Mouse (Mus musculus): ENCODE data around the gene Trp53tg5. TPM values are rescaled to one million over a fixed set of nuclear protein-coding genes. Genes with fewer than 3 reads are reported as not detected.

Gene Trp53tg5
- total and polyA plus RNA-seq, 2 experiments from 2014 or later, result not detected

DNA sequence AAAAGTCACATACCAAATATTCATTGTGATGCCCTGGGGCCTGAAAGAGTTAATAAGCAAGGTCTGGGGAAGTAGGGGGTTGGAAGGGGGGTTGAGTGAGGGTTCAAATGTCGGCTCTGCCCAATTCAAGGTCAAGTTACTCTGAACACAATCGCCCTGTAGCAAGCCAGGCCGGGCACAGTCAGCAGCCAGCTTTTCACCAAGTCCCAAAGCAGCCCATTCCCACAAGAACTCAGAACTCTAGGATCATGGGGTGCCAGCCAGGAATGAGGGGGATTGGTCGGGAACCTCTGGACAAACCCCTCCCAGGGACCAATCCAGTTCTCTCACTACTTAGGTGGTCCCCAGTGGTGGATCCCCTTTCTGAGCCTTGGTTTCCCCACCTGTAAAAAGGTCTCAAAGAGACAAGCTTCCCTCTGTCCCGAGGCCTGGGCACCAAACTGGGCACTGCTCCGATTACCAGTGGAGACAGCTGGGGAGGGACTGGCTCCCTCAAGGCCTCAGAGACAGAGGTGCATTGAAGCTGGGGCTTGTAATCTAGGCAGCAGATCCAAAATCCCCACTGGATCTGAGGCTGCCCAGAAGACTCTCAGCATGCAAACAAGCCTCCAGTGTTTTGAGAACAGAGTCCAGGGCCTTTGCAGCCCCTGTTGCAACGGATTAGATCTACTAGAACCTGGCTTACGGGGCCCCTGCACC, 37.2 kb downstream of the Trp53tg5 start:
- WGBS, result 39% methylated on average over 8 of the region's 8 CpGs
- no peak overlapping the region; the same call in 1 of the 2 replicates for H3K9ac ChIP-seq (replicated peaks; ENCODE audit: low read depth, low read length)

DNA sequence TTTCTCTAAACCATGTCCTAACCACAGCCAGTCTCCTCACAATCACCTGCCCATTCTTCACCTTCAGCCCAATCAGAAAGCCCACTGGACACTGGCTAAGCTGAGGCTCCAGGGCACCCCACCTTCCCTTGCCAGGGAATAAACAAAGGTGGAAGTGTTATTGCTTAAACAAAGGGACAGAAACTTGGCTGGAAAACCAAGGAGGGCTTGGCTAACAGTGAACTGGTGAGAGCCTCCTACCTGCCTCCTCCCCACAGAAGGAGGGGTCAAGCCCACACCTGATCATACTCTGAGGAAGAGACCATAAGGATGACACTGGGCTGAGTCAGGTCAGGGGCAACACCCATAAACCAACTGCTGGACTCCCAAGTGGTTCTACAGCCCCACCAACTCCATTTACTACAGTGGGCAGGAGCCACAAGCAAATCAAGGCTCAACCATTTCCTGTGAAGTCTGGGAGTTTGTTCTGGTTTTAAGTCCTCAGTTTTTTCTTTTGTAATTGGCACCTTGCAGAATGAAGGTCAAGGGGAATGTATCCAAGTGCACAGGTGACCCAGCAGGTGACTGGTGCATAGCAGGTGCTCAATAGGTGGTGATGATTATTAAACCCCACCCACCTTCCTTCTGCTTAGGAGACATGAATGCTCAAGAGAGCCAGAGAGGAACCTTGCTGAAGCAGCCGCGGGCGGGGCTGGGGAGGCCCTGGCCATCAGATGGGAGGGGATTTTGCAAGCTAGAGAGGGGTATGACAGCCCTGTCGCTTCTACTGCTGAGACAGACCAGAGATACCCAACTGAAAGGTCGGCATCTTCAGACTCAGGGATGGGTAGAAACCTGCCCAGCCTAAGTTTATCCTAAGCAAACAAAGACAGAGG, 38.1 kb downstream of the Trp53tg5 start:
- Histone ChIP-seq H3K27me3 (ENCODE audit: control insufficient read depth, insufficient read depth, low read length) (peaks cover 6% of the 10 kb centered on the region; the same call in 1 of the 2 replicates), H3K4me3 (ENCODE audit: low read depth, low read length) (no peak overlapping the region), H3K4me2 (ENCODE audit: low read depth, low read length) (no peak overlapping the region), H3K9ac (replicated peaks; ENCODE audit: low read depth, low read length) (no peak overlapping the region), H3K27ac (ENCODE audit: low read depth) (no peak overlapping the region), H3K9me3 (replicated peaks; ENCODE audit: control insufficient read depth, low read length) (no peaks in the 10 kb centered on the region), H3K36me3 (replicated peaks; ENCODE audit: control insufficient read depth, insufficient read depth, low read length) (no peaks in the 10 kb centered on the region), H3K4me1 (ENCODE audit: control insufficient read depth, insufficient read depth) (peaks cover 42% of the 10 kb centered on the region)
- no peak for TF ChIP-seq EP300 (IDR thresholded peaks at IDR 0.05; ENCODE audit: low read depth)
- no peak for TF ChIP-seq CTCF (IDR thresholded peaks at IDR 0.05; ENCODE audit: low read depth)
- WGBS, result 39% methylated on average over 5 of the region's 5 CpGs
- DNase-seq (ENCODE audit: low spot score), result no peak
- no peak for ATAC-seq (ENCODE audit: insufficient read depth, low read depth)

More for the DNA sequence above, 37.2 kb downstream of the Trp53tg5 start:
- DNase-seq (ENCODE audit: low spot score), result no peak
- no peaks in the 10 kb centered on the region for H3K36me3 ChIP-seq (replicated peaks; ENCODE audit: control insufficient read depth, insufficient read depth, low read length)
- H3K27me3 ChIP-seq (ENCODE audit: control insufficient read depth, insufficient read depth, low read length), result peaks cover 12% of the 10 kb centered on the region
- H3K4me3 ChIP-seq (ENCODE audit: low read depth, low read length), result no peak overlapping the region
- no peak for TF ChIP-seq EP300 (IDR thresholded peaks at IDR 0.05; ENCODE audit: low read depth)
- no peak for TF ChIP-seq CTCF (IDR thresholded peaks at IDR 0.05; ENCODE audit: low read depth)
- peak overlapping the region; percentile 26; the same call in 1 of the 2 replicates for H3K27ac ChIP-seq (ENCODE audit: low read depth)
- ATAC-seq (ENCODE audit: insufficient read depth, low read depth), result no peak
- H3K9me3 ChIP-seq (replicated peaks; ENCODE audit: control insufficient read depth, low read length), result no peaks in the 10 kb centered on the region
- no peak overlapping the region for H3K4me2 ChIP-seq (ENCODE audit: low read depth, low read length)
- H3K4me1 ChIP-seq (ENCODE audit: control insufficient read depth, insufficient read depth), result peaks cover 42% of the 10 kb centered on the region

DNA sequence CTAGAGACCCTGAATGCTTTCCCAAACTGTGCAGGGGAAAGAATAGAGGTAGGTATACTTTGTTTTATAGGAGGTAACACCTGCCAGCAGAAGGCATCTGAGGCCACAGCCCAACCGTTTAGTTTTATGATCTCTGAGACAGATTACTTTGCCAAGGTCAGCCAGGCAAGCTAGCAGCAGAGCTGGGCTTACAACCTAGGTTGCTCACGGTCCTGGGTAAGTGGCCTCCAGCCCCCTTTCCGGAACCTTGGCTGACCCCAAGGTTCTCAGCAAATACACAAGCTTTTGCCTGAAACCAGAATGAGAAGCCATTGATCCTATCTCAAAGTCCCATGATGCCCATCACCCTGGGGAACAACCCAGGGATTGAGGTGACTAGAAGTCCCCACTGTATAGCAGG, 38.8 kb downstream of the Trp53tg5 start:
- WGBS, result 75% methylated on average over 3 of the region's 3 CpGs
- Histone ChIP-seq H3K27me3 (ENCODE audit: control insufficient read depth, insufficient read depth, low read length) (peaks cover 6% of the 10 kb centered on the region; the same call in 1 of the 2 replicates), H3K9me3 (replicated peaks; ENCODE audit: control insufficient read depth, low read length) (no peaks in the 10 kb centered on the region), H3K36me3 (replicated peaks; ENCODE audit: control insufficient read depth, insufficient read depth, low read length) (no peaks in the 10 kb centered on the region), H3K27ac (ENCODE audit: low read depth) (no peak overlapping the region), H3K4me2 (ENCODE audit: low read depth, low read length) (no peak overlapping the region), H3K4me1 (ENCODE audit: control insufficient read depth, insufficient read depth) (peaks cover 42% of the 10 kb centered on the region), H3K4me3 (ENCODE audit: low read depth, low read length) (no peak overlapping the region), H3K9ac (replicated peaks; ENCODE audit: low read depth, low read length) (no peak overlapping the region)
- TF ChIP-seq EP300 (IDR thresholded peaks at IDR 0.05; ENCODE audit: low read depth) (no peak), CTCF (IDR thresholded peaks at IDR 0.05; ENCODE audit: low read depth) (no peak)
- no peak for ATAC-seq (ENCODE audit: insufficient read depth, low read depth)
- no peak for DNase-seq (ENCODE audit: low spot score)

DNA sequence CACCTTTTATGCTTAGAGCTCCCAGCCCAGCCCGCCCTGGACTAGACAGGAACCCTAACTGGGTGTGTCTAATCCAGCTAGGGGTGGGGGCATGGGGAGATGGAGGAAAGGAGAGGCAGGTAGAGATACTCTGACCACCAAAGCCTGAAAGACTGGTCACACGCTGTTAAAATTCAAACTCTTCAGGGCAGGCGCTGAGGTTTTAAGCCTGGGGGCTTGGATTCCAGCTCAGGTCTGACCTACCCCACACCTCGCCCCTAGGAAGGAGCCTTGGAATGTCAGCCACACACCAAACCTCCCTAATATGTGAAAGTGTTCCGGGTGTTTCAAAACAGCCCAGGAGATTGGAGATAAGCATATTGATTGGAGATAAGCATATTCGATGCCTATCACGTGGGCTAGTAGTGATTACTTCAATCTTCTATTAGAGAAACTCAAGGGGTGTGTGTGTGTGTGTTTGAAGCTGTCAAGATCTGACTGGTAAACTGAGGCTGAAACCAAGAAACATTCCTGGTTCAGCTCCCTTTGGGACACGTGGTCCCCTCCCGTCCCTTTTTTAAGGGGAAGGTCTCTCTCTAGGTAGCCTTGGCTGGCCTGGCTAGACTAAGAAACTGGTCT, 40.1 kb downstream of the Trp53tg5 start:
- no peaks in the 10 kb centered on the region for H3K9me3 ChIP-seq (replicated peaks; ENCODE audit: control insufficient read depth, low read length)
- 83% methylated on average over 9 of the region's 9 CpGs for WGBS
- peak overlapping the region; percentile 14; the same call in 1 of the 2 replicates for H3K4me2 ChIP-seq (ENCODE audit: low read depth, low read length)
- no peak overlapping the region for H3K4me3 ChIP-seq (ENCODE audit: low read depth, low read length)
- no peak overlapping the region for H3K9ac ChIP-seq (replicated peaks; ENCODE audit: low read depth, low read length)
- ATAC-seq (ENCODE audit: insufficient read depth, low read depth) (no peak), DNase-seq (ENCODE audit: low spot score) (no peak)
- H3K4me1 ChIP-seq (ENCODE audit: control insufficient read depth, insufficient read depth), result peaks cover 31% of the 10 kb centered on the region
- peaks cover 10% of the 10 kb centered on the region; the same call in 1 of the 2 replicates for H3K27me3 ChIP-seq (ENCODE audit: control insufficient read depth, insufficient read depth, low read length)
- TF ChIP-seq CTCF (IDR thresholded peaks at IDR 0.05; ENCODE audit: low read depth) (no peak), EP300 (IDR thresholded peaks at IDR 0.05; ENCODE audit: low read depth) (no peak)
- H3K36me3 ChIP-seq (replicated peaks; ENCODE audit: control insufficient read depth, insufficient read depth, low read length), result peaks cover 11% of the 10 kb centered on the region
- peak overlapping the region; percentile 47; the same call in 1 of the 2 replicates for H3K27ac ChIP-seq (ENCODE audit: low read depth)

DNA sequence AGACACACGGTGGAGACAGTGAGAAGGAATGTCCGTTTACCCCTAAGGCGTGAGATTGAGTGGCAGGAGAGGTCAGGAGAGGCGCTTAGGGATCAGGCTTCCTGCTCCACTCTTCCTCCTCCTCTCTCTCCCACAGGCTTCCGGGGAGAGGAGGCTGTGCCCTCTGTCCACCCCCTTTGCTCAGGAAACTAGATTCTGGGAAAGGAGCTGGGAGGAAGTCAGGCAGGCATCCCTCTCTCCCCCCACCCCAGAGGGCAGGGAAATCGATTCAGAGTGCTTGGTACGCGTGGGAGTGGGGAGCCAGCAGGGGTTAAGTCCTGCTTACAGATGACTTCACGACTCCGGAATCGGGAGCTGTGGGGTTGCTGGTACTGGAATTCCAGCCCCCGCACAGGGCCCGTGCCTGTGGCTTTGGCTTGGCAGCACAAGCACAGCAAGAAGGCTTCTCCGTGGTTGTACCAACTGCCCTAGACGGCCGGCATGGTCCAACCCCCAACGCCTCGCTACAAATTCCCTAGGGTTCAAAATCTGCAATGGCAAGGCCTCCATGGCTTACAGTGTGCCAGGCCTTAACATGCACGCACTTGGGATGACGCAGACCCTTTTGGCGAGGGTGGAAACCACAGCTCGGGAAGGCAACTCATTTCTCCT, 40.9 kb downstream of the Trp53tg5 start:
- WGBS, result 22% methylated on average over 22 of the region's 22 CpGs
- DNase-seq (ENCODE audit: low spot score) (peak; percentile 52), ATAC-seq (ENCODE audit: insufficient read depth, low read depth) (peak; percentile 59; the same call in 1 of the 2 replicates)
- peak overlapping the region; percentile 14; the same call in 1 of the 2 replicates for H3K4me2 ChIP-seq (ENCODE audit: low read depth, low read length)
- H3K36me3 ChIP-seq (replicated peaks; ENCODE audit: control insufficient read depth, insufficient read depth, low read length), result peaks cover 18% of the 10 kb centered on the region
- H3K9me3 ChIP-seq (replicated peaks; ENCODE audit: control insufficient read depth, low read length), result no peaks in the 10 kb centered on the region
- H3K27ac ChIP-seq (ENCODE audit: low read depth), result peak overlapping the region; percentile 47
- no peak overlapping the region for H3K4me3 ChIP-seq (ENCODE audit: low read depth, low read length)
- peaks cover 10% of the 10 kb centered on the region; the same call in 1 of the 2 replicates for H3K27me3 ChIP-seq (ENCODE audit: control insufficient read depth, insufficient read depth, low read length)
- H3K4me1 ChIP-seq (ENCODE audit: control insufficient read depth, insufficient read depth), result peaks cover 29% of the 10 kb centered on the region
- H3K9ac ChIP-seq (replicated peaks; ENCODE audit: low read depth, low read length), result no peak overlapping the region; the same call in 1 of the 2 replicates
- TF ChIP-seq EP300 (IDR thresholded peaks at IDR 0.05; ENCODE audit: low read depth) (no peak), CTCF (IDR thresholded peaks at IDR 0.05; ENCODE audit: low read depth) (no peak)

Measured in heart, postnatal 0 days (tissue).